In genomic region chr1:34310532-34311250, GRCm38 (mm10) we compare ENCODE assay signal across 13 mouse cellular contexts.
A peak's percentile ranks its signal among the peaks of the same experiment; 100 is the strongest.
DNase-seq lines count a peak whose midpoint lies in the region; ATAC-seq and TF ChIP-seq lines count a peak whose summit lies in the region.
"Had no signal": no experiment of that assay in that cellular context is flagged by ENCODE, and none has a peak within 500 bp of the region (broad histone marks: within the 10 kb centered on the region; RNA-seq: fewer than 3 reads in every experiment).

No protein-coding gene starts in this region.

- no peak overlapping the region for H3K4me3 ChIP-seq in forebrain, embryonic 15.5 days
- no peak overlapping the region for H3K4me3 ChIP-seq in forebrain, embryonic 16.5 days (replicated peaks; ENCODE audit: low read length)
- H3K4me3 ChIP-seq in hindbrain, embryonic 14.5 days (replicated peaks; ENCODE audit: low read length), result no peak overlapping the region
- no peak overlapping the region for H3K4me3 ChIP-seq in hindbrain, embryonic 13.5 days
- no peak overlapping the region for H3K4me3 ChIP-seq in liver, postnatal 0 days (ENCODE audit: low read depth, low read length)
- H3K4me3 ChIP-seq in liver, embryonic 11.5 days (ENCODE audit: low read depth, low read length), result no peak overlapping the region
- H3K4me3 ChIP-seq: liver, embryonic 13.5 days had no signal

- no peak overlapping the region for H3K27ac ChIP-seq in forebrain, embryonic 15.5 days (replicated peaks)
- no peak overlapping the region for H3K27ac ChIP-seq in forebrain, embryonic 16.5 days (ENCODE audit: low read length)
- no peak overlapping the region for H3K27ac ChIP-seq in hindbrain, embryonic 14.5 days
- H3K27ac ChIP-seq in hindbrain, embryonic 13.5 days, result no peak overlapping the region
- H3K27ac ChIP-seq in liver, postnatal 0 days (ENCODE audit: low read depth), result no peak overlapping the region
- H3K27ac ChIP-seq in liver, embryonic 11.5 days (ENCODE audit: low read depth, low read length), result no peak overlapping the region
- H3K27ac ChIP-seq: liver, embryonic 13.5 days had no signal

- WGBS in forebrain, embryonic 15.5 days, result 70% methylated on average over 8 of the region's 8 CpGs
- WGBS in forebrain, embryonic 16.5 days, result 78% methylated on average over 8 of the region's 8 CpGs
- 82% methylated on average over 8 of the region's 8 CpGs for WGBS in hindbrain, embryonic 14.5 days
- 82% methylated on average over 8 of the region's 8 CpGs for WGBS in hindbrain, embryonic 13.5 days
- WGBS in liver, postnatal 0 days (ENCODE audit: insufficient replicate concordance), result 66% methylated on average over 8 of the region's 8 CpGs
- 77% methylated on average over 8 of the region's 8 CpGs for WGBS in liver, embryonic 11.5 days

- H3K4me1 ChIP-seq in forebrain, embryonic 15.5 days, result no peaks in the 10 kb centered on the region
- no peaks in the 10 kb centered on the region for H3K4me1 ChIP-seq in forebrain, embryonic 16.5 days (replicated peaks; ENCODE audit: control insufficient read depth, insufficient read depth, low read length)
- H3K4me1 ChIP-seq in hindbrain, embryonic 14.5 days (replicated peaks; ENCODE audit: control insufficient read depth, insufficient read depth, low read length), result no peaks in the 10 kb centered on the region
- H3K4me1 ChIP-seq in hindbrain, embryonic 13.5 days (replicated peaks), result no peaks in the 10 kb centered on the region
- no peaks in the 10 kb centered on the region for H3K4me1 ChIP-seq in liver, postnatal 0 days (ENCODE audit: insufficient read depth)
- 0 out of 2 replicates have a peak, but pooled peaks cover 3% of the 10 kb centered on the region for H3K4me1 ChIP-seq in liver, embryonic 11.5 days (replicated peaks; ENCODE audit: control insufficient read depth, insufficient read depth, low read length)
- H3K4me1 ChIP-seq: liver, embryonic 13.5 days had no signal

- H3K4me2 ChIP-seq in forebrain, embryonic 15.5 days (replicated peaks), result no peak overlapping the region
- H3K4me2 ChIP-seq in forebrain, embryonic 16.5 days (ENCODE audit: low read length), result no peak overlapping the region
- no peak overlapping the region for H3K4me2 ChIP-seq in hindbrain, embryonic 14.5 days (replicated peaks)
- H3K4me2 ChIP-seq in hindbrain, embryonic 13.5 days, result no peak overlapping the region
- H3K4me2 ChIP-seq in liver, postnatal 0 days (ENCODE audit: low read depth, low read length), result no peak overlapping the region
- H3K4me2 ChIP-seq in liver, embryonic 11.5 days, result no peak overlapping the region
- H3K4me2 ChIP-seq: liver, embryonic 13.5 days had no signal

- H3K9ac ChIP-seq in forebrain, embryonic 15.5 days (replicated peaks), result no peak overlapping the region
- H3K9ac ChIP-seq in forebrain, embryonic 16.5 days (replicated peaks; ENCODE audit: low read depth, low read length), result no peak overlapping the region
- no peak overlapping the region for H3K9ac ChIP-seq in hindbrain, embryonic 14.5 days
- H3K9ac ChIP-seq in hindbrain, embryonic 13.5 days, result no peak overlapping the region
- H3K9ac ChIP-seq in liver, postnatal 0 days (replicated peaks), result no peak overlapping the region
- H3K9ac ChIP-seq in liver, embryonic 11.5 days (ENCODE audit: low read depth, low read length), result no peak overlapping the region
- H3K9ac ChIP-seq: liver, embryonic 13.5 days had no signal

- H3K27me3 ChIP-seq in forebrain, embryonic 15.5 days, result no peaks in the 10 kb centered on the region
- no peaks in the 10 kb centered on the region for H3K27me3 ChIP-seq in forebrain, embryonic 16.5 days (replicated peaks; ENCODE audit: control insufficient read depth, insufficient read depth, low read length)
- no peaks in the 10 kb centered on the region for H3K27me3 ChIP-seq in hindbrain, embryonic 14.5 days (ENCODE audit: control insufficient read depth, insufficient read depth, low read length)
- H3K27me3 ChIP-seq in hindbrain, embryonic 13.5 days, result no peaks in the 10 kb centered on the region
- H3K27me3 ChIP-seq in liver, postnatal 0 days (ENCODE audit: insufficient read depth, low read length), result no peaks in the 10 kb centered on the region
- H3K27me3 ChIP-seq in liver, embryonic 11.5 days (replicated peaks; ENCODE audit: control insufficient read depth, insufficient read depth, low read length), result no peaks in the 10 kb centered on the region
- H3K27me3 ChIP-seq: liver, embryonic 13.5 days had no signal

- DNase-seq in hindbrain, embryonic 14.5 days (ENCODE audit: low spot score), result no peak
- no peak for DNase-seq in liver, postnatal 0 days
- no peak for DNase-seq in liver, embryonic 11.5 days (ENCODE audit: low spot score)
- peak; percentile 48 for DNase-seq in Muller cell, postnatal 12 days (ENCODE audit: inconsistent ontology term)
- no peak for DNase-seq in right cerebral cortex, postnatal 36 days (ENCODE audit: low spot score in 2 of 2)
- DNase-seq: adrenal gland, postnatal 14 days; cerebellum, postnatal 25 days; gastrocnemius, postnatal 10 days; liver, embryonic 13.5 days had no signal

- TF ChIP-seq EP300 in liver, postnatal 0 days (IDR thresholded peaks at IDR 0.05; ENCODE audit: low read depth), result no peak

- ATAC-seq in forebrain, embryonic 15.5 days (replicated peaks), result 0 out of 2 replicates have a peak, but pooled peaks have one; percentile 51
- ATAC-seq in forebrain, embryonic 16.5 days, result no peak
- ATAC-seq in hindbrain, embryonic 14.5 days (ENCODE audit: low FRiP score), result 0 out of 2 replicates have a peak, but pooled peaks have one; percentile 31
- ATAC-seq in hindbrain, embryonic 13.5 days (ENCODE audit: low FRiP score), result no peak
- ATAC-seq in liver, postnatal 0 days, result peak; percentile 64
- no peak for ATAC-seq in liver, embryonic 11.5 days (replicated peaks; ENCODE audit: low FRiP score)
- ATAC-seq: intestine, postnatal 0 days had no signal

- no peak for TF ChIP-seq CTCF in liver, postnatal 0 days (IDR thresholded peaks at IDR 0.05; ENCODE audit: low read depth)

- peaks cover 22% of the 10 kb centered on the region for H3K36me3 ChIP-seq in forebrain, embryonic 15.5 days
- H3K36me3 ChIP-seq in forebrain, embryonic 16.5 days (ENCODE audit: control insufficient read depth, insufficient read depth), result peaks cover 8% of the 10 kb centered on the region; the same call in 1 of the 2 replicates
- peaks cover 28% of the 10 kb centered on the region for H3K36me3 ChIP-seq in hindbrain, embryonic 14.5 days (replicated peaks; ENCODE audit: control insufficient read depth, insufficient read depth)
- H3K36me3 ChIP-seq in hindbrain, embryonic 13.5 days, result peaks cover 35% of the 10 kb centered on the region
- H3K36me3 ChIP-seq in liver, postnatal 0 days (replicated peaks; ENCODE audit: insufficient read depth, low read length), result 0 out of 2 replicates have a peak, but pooled peaks cover 9% of the 10 kb centered on the region
- peaks cover 2% of the 10 kb centered on the region; the same call in 1 of the 2 replicates for H3K36me3 ChIP-seq in liver, embryonic 11.5 days (ENCODE audit: control insufficient read depth, insufficient read depth, low read length)

- H3K9me3 ChIP-seq in forebrain, embryonic 15.5 days, result no peaks in the 10 kb centered on the region
- no peaks in the 10 kb centered on the region for H3K9me3 ChIP-seq in forebrain, embryonic 16.5 days (ENCODE audit: control insufficient read depth, low read length)
- no peaks in the 10 kb centered on the region for H3K9me3 ChIP-seq in hindbrain, embryonic 14.5 days (ENCODE audit: control insufficient read depth, low read length)
- no peaks in the 10 kb centered on the region for H3K9me3 ChIP-seq in hindbrain, embryonic 13.5 days
- no peaks in the 10 kb centered on the region for H3K9me3 ChIP-seq in liver, postnatal 0 days (ENCODE audit: low read length)
- no peaks in the 10 kb centered on the region for H3K9me3 ChIP-seq in liver, embryonic 11.5 days (ENCODE audit: control insufficient read depth, low read length)
- H3K9me3 ChIP-seq: liver, embryonic 13.5 days had no signal

Comparison
In these comparisons a context has a peak if more than half of its experiments do, and no peak if none do; other contexts are left out.
1. ATAC-seq: peak in forebrain, embryonic 15.5 days (single experiment), hindbrain, embryonic 14.5 days (single experiment) and liver, postnatal 0 days (single experiment); none in forebrain, embryonic 16.5 days (single experiment), hindbrain, embryonic 13.5 days (single experiment) and liver, embryonic 11.5 days (single experiment).